ENCODE assay signal across 22 mouse cellular contexts in genomic region chr4:62636047-62636446, GRCm38 (mm10).
DNase-seq lines count a peak whose midpoint lies in the region; ATAC-seq and TF ChIP-seq lines count a peak whose summit lies in the region.
"Had no signal": no experiment of that assay in that cellular context is flagged by ENCODE, and none has a peak within 500 bp of the region (broad histone marks: within the 10 kb centered on the region; RNA-seq: fewer than 3 reads in every experiment).

No protein-coding gene starts in this region.

- peak; percentile 53 for DNase-seq in adrenal gland, postnatal 14 days
- no peak for DNase-seq in adrenal gland, postnatal 10 days
- no peak for DNase-seq in heart, postnatal 4 days
- DNase-seq in CD4-positive helper T cell, adult 2 months (ENCODE audit: low read depth, low spot score): peak; percentile 21
- DNase-seq: cerebellum, adult 11-12 months; cerebellum, postnatal 10 days; gastrocnemius, postnatal 14 days; heart, adult 18-20 months; heart, postnatal 36 days; kidney, adult 2 months; kidney, postnatal 10 days; lung, postnatal 14 days had no signal

- H3K27ac ChIP-seq in heart, embryonic 16.5 days (ENCODE audit: low read length): peak overlapping the region; percentile 23; the same call in 1 of the 2 replicates
- H3K27ac ChIP-seq in testis, adult 2 months (ENCODE audit: control insufficient read depth, insufficient read depth, low read depth, low read length): peak overlapping the region; percentile 45
- H3K27ac ChIP-seq: embryonic facial prominence, embryonic 10.5 days; forebrain, embryonic 10.5 days; hindbrain, embryonic 14.5 days; layer of hippocampus, adult 2 months; midbrain, embryonic 13.5 days had no signal

- no peak for TF ChIP-seq CTCF in testis, adult 2 months (IDR thresholded peaks at IDR 0.05; ENCODE audit: control insufficient read depth, insufficient read depth, insufficient replicate concordance, low read depth, low read length)

- H3K9ac ChIP-seq in heart, embryonic 16.5 days (ENCODE audit: low read length): no peak overlapping the region
- H3K9ac ChIP-seq: hindbrain, embryonic 14.5 days; midbrain, embryonic 13.5 days had no signal

- no peak overlapping the region for H3K4me2 ChIP-seq in heart, embryonic 16.5 days (ENCODE audit: low read depth, low read length)
- H3K4me2 ChIP-seq: hindbrain, embryonic 14.5 days; midbrain, embryonic 13.5 days had no signal

- peaks cover 3% of the 10 kb centered on the region for H3K27me3 ChIP-seq in heart, embryonic 16.5 days (ENCODE audit: control insufficient read depth, insufficient read depth, low read length)
- H3K27me3 ChIP-seq in testis, adult 2 months (ENCODE audit: control insufficient read depth, insufficient read depth, low read length): no peaks in the 10 kb centered on the region
- H3K27me3 ChIP-seq: midbrain, embryonic 13.5 days had no signal

- peaks cover 2% of the 10 kb centered on the region; the same call in 1 of the 2 replicates for H3K36me3 ChIP-seq in heart, embryonic 16.5 days (ENCODE audit: control insufficient read depth, insufficient read depth)
- no peaks in the 10 kb centered on the region for H3K36me3 ChIP-seq in testis, adult 2 months (ENCODE audit: control insufficient read depth, insufficient read depth, low read length)
- H3K36me3 ChIP-seq: embryonic facial prominence, embryonic 10.5 days had no signal

- peaks cover 32% of the 10 kb centered on the region for H3K4me1 ChIP-seq in heart, embryonic 16.5 days (ENCODE audit: control insufficient read depth, insufficient read depth, low read length)
- peaks cover 3% of the 10 kb centered on the region; the same call in 1 of the 2 replicates for H3K4me1 ChIP-seq in testis, adult 2 months (ENCODE audit: control insufficient read depth, insufficient read depth, low read length)

- no peak for TF ChIP-seq POLR2A in testis, adult 2 months (IDR thresholded peaks at IDR 0.05; ENCODE audit: control insufficient read depth, low read depth, low read length)

- no peaks in the 10 kb centered on the region for H3K9me3 ChIP-seq in heart, embryonic 16.5 days (replicated peaks; ENCODE audit: control insufficient read depth, low read length)
- H3K9me3 ChIP-seq: embryonic facial prominence, embryonic 10.5 days; forebrain, embryonic 10.5 days; midbrain, embryonic 13.5 days had no signal

- WGBS in heart, embryonic 16.5 days: 81% methylated on average over 6 of the region's 6 CpGs

- ATAC-seq in heart, embryonic 16.5 days (replicated peaks; ENCODE audit: extremely low read depth, insufficient read depth, low FRiP score): no peak
- ATAC-seq in megakaryocyte-erythroid progenitor cell, adult 5-6 weeks (replicated peaks; ENCODE audit: low FRiP score, low TSS enrichment, poor library complexity, severe bottlenecking): no peak
- ATAC-seq: activated CD4-positive, CD25-positive, alpha-beta regulatory T cell, adult 4 months; forebrain, embryonic 16.5 days; midbrain, embryonic 13.5 days had no signal

- no peak overlapping the region for H3K4me3 ChIP-seq in heart, embryonic 16.5 days (ENCODE audit: low read length)
- no peak overlapping the region for H3K4me3 ChIP-seq in testis, adult 2 months (ENCODE audit: control insufficient read depth, low read depth, low read length)
- H3K4me3 ChIP-seq: embryonic facial prominence, embryonic 10.5 days; forebrain, embryonic 10.5 days; layer of hippocampus, adult 2 months; midbrain, embryonic 13.5 days had no signal

Comparison
In these comparisons a context has a peak if more than half of its experiments do, and no peak if none do; other contexts are left out.
1. DNase-seq: peak in adrenal gland, postnatal 14 days (single experiment) and CD4-positive helper T cell, adult 2 months (single experiment); none in adrenal gland, postnatal 10 days (single experiment) and heart, postnatal 4 days (single experiment).